Mouse (Mus musculus): ENCODE results near the gene Inava.

Gene Inava

GRCm38 (mm10) chr1:136231596-136231995 lies 2.5 kb downstream of the Inava start:
- no peak for ATAC-seq (ENCODE audit: low TSS enrichment)

DNA sequence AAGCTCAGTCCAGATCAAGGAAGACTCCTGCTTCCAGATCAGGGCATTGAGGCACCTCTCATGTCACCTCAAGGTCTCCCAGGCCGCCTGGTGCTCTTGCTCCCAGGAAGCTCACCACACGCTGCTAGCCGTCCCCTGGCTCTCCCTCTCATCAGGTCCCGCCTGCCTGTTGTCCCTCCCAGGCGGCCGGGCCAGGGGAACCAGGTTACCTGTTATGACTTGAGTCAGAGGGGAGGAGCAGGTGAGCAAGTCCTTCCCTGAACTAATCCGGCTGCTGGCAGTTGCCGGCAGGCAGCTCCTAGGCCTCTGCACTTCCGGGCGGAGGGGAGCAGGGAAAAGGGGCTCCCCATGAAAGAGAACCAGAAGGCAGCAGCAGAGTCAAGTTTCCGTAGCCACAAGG lies 3.9 kb downstream of the Inava start:
- no peak for ATAC-seq (ENCODE audit: low TSS enrichment)

- ATAC-seq (ENCODE audit: low TSS enrichment): no peak
These were observed 5.1 kb downstream of the Inava start for GRCm38 (mm10) chr1:136229040-136229373.

- no peak for ATAC-seq (ENCODE audit: low TSS enrichment)
These were observed 5.6 kb downstream of the Inava start for GRCm38 (mm10) chr1:136228328-136229039.

GRCm38 (mm10) chr1:136227870-136228269 lies 6.2 kb downstream of the Inava start:
- no peak for ATAC-seq (ENCODE audit: low TSS enrichment)

GRCm38 (mm10) chr1:136226626-136227025 lies 7.4 kb downstream of the Inava start:
- ATAC-seq (ENCODE audit: low TSS enrichment): no peak

- ATAC-seq (ENCODE audit: low TSS enrichment): no peak
These were observed 8.2 kb downstream of the Inava start for GRCm38 (mm10) chr1:136225846-136226245.

DNA sequence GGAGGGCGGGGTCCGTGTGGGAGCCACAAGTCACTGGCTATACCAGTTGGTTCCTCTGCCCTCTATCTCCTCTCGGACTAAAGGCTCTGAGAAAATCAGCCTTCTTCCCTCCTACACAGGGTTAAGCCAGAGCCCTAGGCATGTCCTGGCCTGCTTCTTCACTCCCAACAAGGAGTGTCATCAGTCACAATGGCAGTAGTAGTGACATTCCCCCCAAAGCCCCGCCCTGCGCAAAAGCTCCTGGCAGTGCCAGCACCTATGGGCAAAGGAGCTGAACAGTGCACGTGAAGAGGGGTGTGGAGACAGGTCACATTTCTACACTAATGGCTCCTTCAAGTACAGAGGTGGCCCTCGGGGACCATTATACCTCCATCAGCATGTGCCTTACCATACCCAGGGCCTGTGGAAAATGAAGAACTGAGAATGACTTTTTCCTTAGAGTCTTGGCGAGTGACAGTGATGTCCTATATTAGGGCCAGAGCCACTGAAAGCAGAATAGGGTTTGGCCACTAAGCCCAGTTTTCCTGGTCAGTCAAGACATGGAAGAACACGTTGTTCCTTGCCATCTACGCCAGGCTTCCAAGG lies 10.2 kb downstream of the Inava start:
- no peak for ATAC-seq (ENCODE audit: low TSS enrichment)

DNA sequence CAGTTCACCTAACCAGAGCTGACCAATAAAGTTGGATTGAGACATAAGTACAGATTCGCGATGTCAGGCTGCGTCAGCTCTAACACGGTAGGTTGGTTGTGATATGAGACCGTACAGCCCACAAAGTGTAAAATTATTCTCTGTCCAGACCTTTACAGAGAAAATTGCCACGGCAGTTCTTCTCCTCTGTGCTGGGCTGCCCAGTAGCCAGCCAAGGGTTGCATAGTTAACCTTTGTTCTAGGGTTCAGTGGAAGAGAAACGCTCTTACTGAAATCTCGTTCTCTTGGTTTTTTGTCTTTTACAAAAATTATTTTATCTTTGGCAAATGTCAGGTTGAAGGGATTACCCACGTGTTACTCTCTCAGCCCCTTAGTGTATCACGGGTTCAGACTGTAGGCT lies 11.7 kb downstream of the Inava start:
- ATAC-seq (ENCODE audit: low TSS enrichment): no peak

DNA sequence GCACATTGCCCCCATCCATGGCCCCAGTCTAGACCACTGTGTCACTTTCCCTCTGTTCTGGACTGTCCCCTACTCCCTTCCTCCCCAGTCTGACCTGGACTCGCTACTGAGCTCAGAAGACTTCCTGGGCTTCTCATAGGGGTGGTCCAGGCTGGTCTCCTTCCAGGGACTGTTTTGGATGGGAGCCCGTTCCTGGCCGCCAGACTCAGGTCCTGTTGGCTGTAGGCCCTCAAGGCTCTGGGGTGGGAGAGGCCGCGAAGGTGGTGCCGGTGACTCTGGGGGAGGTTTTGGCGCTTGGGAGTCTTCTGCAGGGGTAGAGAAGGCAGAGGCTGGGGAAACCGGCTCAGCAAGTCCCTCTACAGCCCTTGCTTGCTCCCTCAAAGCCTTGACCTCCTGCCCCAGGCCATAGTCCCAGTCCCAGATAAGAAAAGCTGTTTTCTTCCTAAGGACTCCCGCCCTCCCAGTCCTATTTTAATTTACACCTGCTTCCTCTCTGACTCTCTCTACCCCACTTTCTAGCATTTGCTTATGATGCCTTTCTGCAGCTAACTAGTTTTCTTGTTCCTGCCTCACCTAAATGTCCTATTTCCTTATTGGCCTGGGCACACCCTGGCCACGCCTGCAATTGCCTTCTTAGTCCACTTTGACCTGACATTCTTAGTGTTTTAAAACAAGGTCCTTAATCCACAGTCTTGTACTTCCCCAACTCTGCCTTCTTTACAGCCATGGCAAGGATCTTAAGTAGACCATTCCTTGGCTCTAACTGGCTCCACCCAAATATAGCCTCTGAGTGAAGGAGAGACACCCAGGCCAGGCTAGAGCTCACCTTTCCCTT lies 13.8 kb downstream of the Inava start:
- ATAC-seq (ENCODE audit: low TSS enrichment): no peak

GRCm38 (mm10) chr1:136214304-136214703 lies 19.8 kb downstream of the Inava start:
- ATAC-seq (ENCODE audit: low TSS enrichment): no peak

DNA sequence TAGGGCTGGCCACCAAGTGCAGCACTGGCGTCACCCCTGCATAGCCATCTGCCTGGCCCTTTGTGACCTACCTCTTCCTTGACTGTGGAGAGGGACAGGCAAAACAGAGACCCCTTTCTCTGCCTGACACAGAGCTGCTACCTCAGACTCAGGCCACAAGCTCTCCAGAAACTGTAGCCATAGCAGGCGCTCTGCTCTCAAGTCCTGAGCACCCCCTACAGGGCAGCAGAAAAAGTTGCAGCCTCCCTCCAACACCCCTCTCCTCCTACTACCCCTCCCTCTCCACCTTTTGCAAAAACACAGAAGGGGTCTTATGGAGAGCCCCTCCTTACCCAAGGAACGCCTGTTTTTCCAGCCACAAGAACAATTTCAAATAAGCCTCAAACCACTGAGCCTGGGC lies 21.3 kb downstream of the Inava start, which contains the start of gene Mroh3:
Gene Mroh3 (minus strand): TSS at position 26 of the 400 bp plus-strand sequence.
- peak; percentile 97 for ATAC-seq (ENCODE audit: low TSS enrichment)

DNA sequence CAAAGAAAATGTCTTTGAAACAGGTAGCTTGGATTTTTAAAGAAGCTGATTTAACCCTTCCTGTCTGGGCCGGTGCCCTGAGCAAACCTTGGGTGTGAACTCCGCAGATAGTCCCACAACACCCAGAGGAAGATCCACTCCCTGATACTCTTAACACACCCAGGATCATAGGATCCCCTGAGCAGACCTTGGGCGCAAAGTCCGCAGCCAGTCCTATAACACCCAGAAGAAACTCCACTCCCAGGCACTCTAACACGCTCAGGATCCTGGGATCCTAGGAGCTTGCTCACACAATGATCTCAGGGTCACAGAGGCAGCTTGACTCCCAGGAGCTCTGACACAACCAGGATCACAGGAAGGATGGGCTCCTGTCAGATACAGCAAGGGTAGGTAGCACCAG lies 44.0 kb downstream of the Inava start:
- ATAC-seq (ENCODE audit: low TSS enrichment): no peak

DNA sequence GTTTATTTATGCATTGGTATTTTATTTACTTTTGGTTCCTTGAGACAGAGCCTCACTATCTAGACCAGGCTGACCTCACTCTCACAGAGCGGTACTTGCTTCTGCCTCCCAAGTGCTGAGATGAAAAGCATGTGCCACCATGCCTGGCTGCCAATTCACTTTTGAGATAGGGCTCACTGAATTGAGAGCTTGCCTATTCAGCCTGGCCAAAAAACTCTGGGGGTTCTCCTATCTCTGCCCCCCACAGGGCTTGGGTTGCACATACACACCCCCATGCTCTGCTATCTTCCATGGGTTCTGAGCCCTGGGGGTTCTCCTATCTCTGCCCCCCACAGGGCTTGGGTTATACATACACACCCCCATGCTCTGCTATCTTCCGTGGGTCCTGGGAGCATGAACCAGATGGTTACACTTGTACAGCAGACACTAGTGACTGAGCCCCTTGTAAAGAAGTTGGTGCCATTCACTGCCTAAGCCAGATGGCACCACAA lies 54.5 kb downstream of the Inava start:
- no peak for ATAC-seq (ENCODE audit: low TSS enrichment)

GRCm38 (mm10) chr1:136178741-136179140 lies 55.3 kb downstream of the Inava start:
- no peak for ATAC-seq (ENCODE audit: low TSS enrichment)

DNA sequence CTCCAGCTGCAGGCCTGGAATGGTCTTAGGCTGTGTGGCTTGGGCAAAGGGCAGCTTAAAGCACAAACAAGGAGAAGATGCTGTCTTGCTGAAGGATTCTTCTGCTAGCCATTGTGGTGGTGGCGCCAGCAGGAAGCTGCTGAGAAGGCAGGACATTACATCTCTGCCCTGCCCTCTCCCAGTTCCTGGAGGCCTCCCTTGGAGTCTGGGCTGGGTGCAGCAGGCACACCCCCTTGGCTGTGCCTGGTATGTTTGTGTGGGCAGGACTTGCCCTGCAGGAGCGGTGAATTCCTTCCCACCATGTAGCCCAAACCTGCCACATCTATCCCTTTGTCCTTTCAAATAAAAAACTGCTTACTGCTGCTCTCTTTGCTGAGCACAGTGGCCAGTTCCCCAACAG lies 57.0 kb downstream of the Inava start:
- ATAC-seq (ENCODE audit: low TSS enrichment): no peak; the same call in 1 of the 2 replicates

DNA sequence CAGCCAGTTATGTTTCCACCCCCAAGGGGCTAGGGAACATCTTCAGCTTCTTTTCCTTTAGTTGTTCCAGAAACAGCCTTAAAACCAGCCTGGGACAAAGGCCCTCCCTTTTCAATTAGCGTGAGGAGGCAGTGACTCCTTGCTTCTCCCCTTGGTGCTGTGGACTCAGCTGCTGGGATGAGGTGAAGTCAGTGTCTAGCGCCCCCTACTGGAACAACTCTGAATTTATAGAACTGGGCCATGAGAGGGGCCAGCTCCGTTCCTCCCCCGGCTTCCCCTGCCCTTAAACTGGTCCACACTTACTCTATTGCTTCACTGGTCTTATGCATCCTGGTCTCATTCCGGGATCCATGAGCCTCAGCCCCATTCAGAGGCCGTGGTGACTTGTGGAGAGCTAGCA lies 58.9 kb downstream of the Inava start:
- ATAC-seq (ENCODE audit: low TSS enrichment): peak; percentile 55

DNA sequence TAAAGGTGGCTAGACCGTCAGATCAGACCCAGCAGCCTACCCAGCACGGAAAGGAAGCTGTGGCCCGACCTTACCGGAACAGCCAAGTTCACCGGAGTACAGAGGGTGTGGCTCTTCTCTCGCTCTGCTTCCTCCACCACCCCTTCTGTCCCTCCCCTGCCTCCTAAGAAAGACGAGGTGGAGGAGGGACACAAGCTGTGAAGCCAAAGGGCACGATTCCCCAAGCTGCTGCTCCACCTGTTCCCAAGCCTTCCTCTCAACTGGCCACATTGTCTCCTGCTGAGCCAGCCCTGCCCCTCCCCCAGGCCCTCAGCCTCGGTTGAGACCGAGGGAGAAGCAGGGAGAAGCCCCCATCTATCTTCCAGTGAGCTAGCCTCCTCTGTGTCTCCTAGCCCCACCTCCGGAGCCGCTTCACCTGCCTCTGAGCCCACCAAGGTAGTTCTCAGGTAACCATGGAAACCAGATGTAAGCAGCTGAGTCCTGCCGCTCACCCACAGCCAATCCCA lies 59.9 kb downstream of the Inava start:
- no peak for ATAC-seq (ENCODE audit: low TSS enrichment)

DNA sequence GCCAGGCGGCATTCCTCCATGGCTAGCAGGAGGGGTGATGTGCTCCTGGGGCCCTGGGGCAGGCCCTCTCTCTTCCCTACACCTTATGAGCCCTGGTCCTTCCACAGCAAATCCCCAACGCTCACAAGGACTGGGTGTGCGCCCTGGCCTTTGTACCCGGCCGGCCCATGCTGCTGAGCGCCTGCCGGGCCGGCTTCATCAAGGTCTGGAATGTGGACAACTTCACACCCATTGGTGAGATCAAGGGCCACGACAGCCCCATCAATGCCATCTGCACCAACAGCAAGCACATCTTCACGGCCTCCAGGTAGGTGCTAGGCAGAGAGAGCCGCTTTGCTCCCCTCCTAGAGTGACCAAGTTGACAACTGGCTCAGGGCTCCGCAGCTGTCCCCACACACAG lies 61.4 kb downstream of the Inava start:
- ATAC-seq (ENCODE audit: low TSS enrichment): no peak

GRCm38 (mm10) chr1:136170109-136170508 lies 64.0 kb downstream of the Inava start:
- peak; percentile 64 for ATAC-seq (ENCODE audit: low TSS enrichment)

- peak; percentile 67 for ATAC-seq (ENCODE audit: low TSS enrichment)
These were observed 66.4 kb downstream of the Inava start for GRCm38 (mm10) chr1:136167657-136168056.

- no peak for ATAC-seq (ENCODE audit: low TSS enrichment)
These were observed 68.6 kb downstream of the Inava start for GRCm38 (mm10) chr1:136165436-136165835.
